Mouse (Mus musculus) left cerebral cortex, postnatal 25 days (tissue): ENCODE data around the gene Ube2d2b. TPM values are rescaled to one million over a fixed set of nuclear protein-coding genes. Genes with fewer than 3 reads are reported as not detected.

ENCODE experiments used
- DNase-seq, 2 experiments: peaks; one replicate each; pipeline ENCODE4 v3.0.0; 2022; ENCODE audit warnings: low spot score in 2 of 2, mixed read lengths in 1 of 2
- intact Hi-C: fragments of 180-260 bp; cut with DNase I; formaldehyde crosslinking; loops from one replicate; pipeline ENCODE4 v1.15.1; 2025
- total RNA-seq, 2 experiments: library from RNA; stranded (reverse); gene quantifications; 2 replicates each; pipeline ENCODE4 v1.2.3; 2021

Ube2d2b gene
- not detected for total RNA-seq

GRCm38 (mm10) chr5:107829998-107830560 is at the start of gene Ube2d2b:
Gene Ube2d2b, plus strand, starts transcription at chr5:107830099.
- no peak for DNase-seq
- intact Hi-C loops, result no loop called here

GRCm38 (mm10) chr5:107782360-107782759 is 47.5 kb upstream of the Ube2d2b start:
- intact Hi-C loops, result no loop called here
- no peak for DNase-seq

GRCm38 (mm10) chr5:107787682-107788443 is 42.0 kb upstream of the Ube2d2b start:
- intact Hi-C loops, result no loop called here
- DNase-seq, result no peak

GRCm38 (mm10) chr5:107789492-107789891 is 40.4 kb upstream of the Ube2d2b start:
- no peak for DNase-seq
- intact Hi-C loops, result no loop called here

- intact Hi-C loops, result loop anchor here (10.0 kb wide), 1 partner anchor 187 kb away; no protein-coding TSS in a partner anchor
- no peak for DNase-seq
These were observed 37.9 kb upstream of the Ube2d2b start for GRCm38 (mm10) chr5:107791966-107792365.

GRCm38 (mm10) chr5:107792516-107792915 is 37.4 kb upstream of the Ube2d2b start:
- intact Hi-C loops, result loop anchor here (10.0 kb wide), 1 partner anchor 188 kb away; no protein-coding TSS in a partner anchor
- DNase-seq, result no peak

- no peak for DNase-seq
- intact Hi-C loops, result loop anchor here (10.0 kb wide), 1 partner anchor 188 kb away; no protein-coding TSS in a partner anchor
These were observed 36.6 kb upstream of the Ube2d2b start for GRCm38 (mm10) chr5:107793258-107793657.

- intact Hi-C loops, result loop anchor here (10.0 kb wide), 1 partner anchor 189 kb away; no protein-coding TSS in a partner anchor
- DNase-seq, result no peak
These were observed 36.0 kb upstream of the Ube2d2b start for GRCm38 (mm10) chr5:107793927-107794326.

GRCm38 (mm10) chr5:107798290-107798689 is 31.6 kb upstream of the Ube2d2b start:
- DNase-seq, result no peak
- intact Hi-C loops, result loop anchor here (10.0 kb wide), 1 partner anchor 193 kb away; no protein-coding TSS in a partner anchor

GRCm38 (mm10) chr5:107801234-107801633 is 28.7 kb upstream of the Ube2d2b start:
- intact Hi-C loops, result loop anchor here (5.0 kb wide), 2 partner anchors 71 to 91 kb away; no protein-coding TSS in a partner anchor
- peak in 1 of 2 experiments; percentile 53 for DNase-seq

GRCm38 (mm10) chr5:107802621-107803020 is 27.3 kb upstream of the Ube2d2b start:
- peak in 1 of 2 experiments; percentile 31 for DNase-seq
- intact Hi-C loops, result loop anchor here (5.0 kb wide), 2 partner anchors 70 to 90 kb away; no protein-coding TSS in a partner anchor

- intact Hi-C loops, result no loop called here
- no peak for DNase-seq
These were observed 22.4 kb upstream of the Ube2d2b start for GRCm38 (mm10) chr5:107807496-107807895.

GRCm38 (mm10) chr5:107814651-107815050 is 15.2 kb upstream of the Ube2d2b start:
- DNase-seq, result no peak
- intact Hi-C loops, result no loop called here

- DNase-seq, result no peak
- intact Hi-C loops, result no loop called here
These were observed 7.4 kb upstream of the Ube2d2b start for GRCm38 (mm10) chr5:107822521-107822920.

GRCm38 (mm10) chr5:107831351-107831750 is 1.5 kb downstream of the Ube2d2b start:
- DNase-seq, result no peak
- intact Hi-C loops, result no loop called here

- intact Hi-C loops, result no loop called here
- DNase-seq, result no peak
These were observed 4.4 kb downstream of the Ube2d2b start for GRCm38 (mm10) chr5:107834287-107834686.

GRCm38 (mm10) chr5:107838891-107839644 is 9.2 kb downstream of the Ube2d2b start:
- DNase-seq, result peak in 1 of 2 experiments; percentile 45
- intact Hi-C loops, result no loop called here

- intact Hi-C loops, result no loop called here
- no peak for DNase-seq
These were observed 10.8 kb downstream of the Ube2d2b start for GRCm38 (mm10) chr5:107840549-107841238.

- DNase-seq, result peak in 1 of 2 experiments; percentile 53
- intact Hi-C loops, result no loop called here
These were observed 17.4 kb downstream of the Ube2d2b start for GRCm38 (mm10) chr5:107847349-107847748.
